Mouse (Mus musculus): ENCODE results near the gene Dcp1b.
A peak's percentile ranks its signal among the peaks of the same experiment; 100 is the strongest.

Dcp1b gene

GRCm38 (mm10) chr6:119233066-119233465, 58.0 kb downstream of the Dcp1b start:
- peak; percentile 60 for DNase-seq (ENCODE audit: low read depth, low spot score)

GRCm38 (mm10) chr6:119235441-119235840, 60.4 kb downstream of the Dcp1b start:
- DNase-seq (ENCODE audit: low read depth, low spot score), result no peak

GRCm38 (mm10) chr6:119236241-119236640, 61.2 kb downstream of the Dcp1b start, which contains the start of gene Cacna2d4:
Cacna2d4 (plus strand) TSS chr6:119236526.
- DNase-seq (ENCODE audit: low read depth, low spot score), result no peak

GRCm38 (mm10) chr6:119237427-119237989, 62.5 kb downstream of the Dcp1b start:
- peak; percentile 34 for DNase-seq (ENCODE audit: low read depth, low spot score)

GRCm38 (mm10) chr6:119239341-119240005, 64.4 kb downstream of the Dcp1b start:
- no peak for DNase-seq (ENCODE audit: low read depth, low spot score)

GRCm38 (mm10) chr6:119240256-119240655, 65.2 kb downstream of the Dcp1b start:
- no peak for DNase-seq (ENCODE audit: low read depth, low spot score)

GRCm38 (mm10) chr6:119240871-119241705, 66.0 kb downstream of the Dcp1b start:
- no peak for DNase-seq (ENCODE audit: low read depth, low spot score)

GRCm38 (mm10) chr6:119246082-119246481, 71.0 kb downstream of the Dcp1b start:
- DNase-seq (ENCODE audit: low read depth, low spot score), result no peak

- DNase-seq (ENCODE audit: low read depth, low spot score), result no peak
These were observed 73.5 kb downstream of the Dcp1b start for GRCm38 (mm10) chr6:119248578-119248977.

- DNase-seq (ENCODE audit: low read depth, low spot score), result no peak
These were observed 74.7 kb downstream of the Dcp1b start for GRCm38 (mm10) chr6:119249726-119250125.

GRCm38 (mm10) chr6:119251704-119252103, 76.7 kb downstream of the Dcp1b start:
- no peak for DNase-seq (ENCODE audit: low read depth, low spot score)

All from 3T3-L1 (cell line).